Comparison of ENCODE assay signal across 23 mouse cellular contexts in the genomic region with DNA sequence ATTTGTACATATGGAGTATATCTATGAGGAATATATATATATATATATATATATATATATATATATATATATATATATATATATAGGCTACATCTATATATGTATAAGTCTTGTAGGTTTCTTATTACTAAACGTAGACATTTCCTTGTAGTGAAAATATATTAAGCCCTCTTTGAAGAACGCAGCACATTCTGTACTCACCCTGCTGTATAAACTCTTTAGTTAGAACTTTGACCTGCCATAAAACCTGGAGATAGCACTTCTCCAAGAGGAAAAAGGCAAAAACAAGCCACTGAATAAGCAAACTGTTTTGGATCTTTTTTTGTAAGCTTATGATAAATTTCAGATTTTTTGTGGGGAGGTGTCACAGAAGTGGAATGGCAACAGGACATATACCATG.
"Had no signal": no experiment of that assay in that cellular context is flagged by ENCODE, and none has a peak within 500 bp of the region (broad histone marks: within the 10 kb centered on the region; RNA-seq: fewer than 3 reads in every experiment).

No protein-coding gene starts in this region.

- ATAC-seq: forebrain, postnatal 0 days; hindbrain, postnatal 0 days; liver, embryonic 12.5 days had no signal

- H3K27me3 ChIP-seq: heart, embryonic 13.5 days; heart, embryonic 15.5 days; hindbrain, embryonic 13.5 days; hindbrain, embryonic 15.5 days; limb, embryonic 13.5 days; limb, embryonic 15.5 days; liver, embryonic 12.5 days had no signal

- H3K27ac ChIP-seq: heart, adult 2 months; heart, embryonic 13.5 days; heart, embryonic 15.5 days; hindbrain, embryonic 13.5 days; hindbrain, embryonic 15.5 days; hindbrain, postnatal 0 days; layer of hippocampus, adult 2 months; left cerebral cortex, adult 2 months; limb, embryonic 13.5 days; limb, embryonic 15.5 days; liver, embryonic 12.5 days; liver, embryonic 14.5 days had no signal

- DNase-seq: gastrocnemius, postnatal 14 days; gastrocnemius, postnatal 36 days; heart, adult 11 months; heart, adult 2 months; heart, postnatal 14 days; heart, postnatal 36 days; kidney, adult 18-20 months; kidney, adult 9 months; kidney, postnatal 4 days; left cerebral cortex, postnatal 4 days had no signal

- H3K4me1 ChIP-seq: hindbrain, embryonic 13.5 days; hindbrain, embryonic 15.5 days; limb, embryonic 13.5 days; limb, embryonic 15.5 days; liver, embryonic 12.5 days had no signal

- H3K9me3 ChIP-seq: heart, embryonic 13.5 days; heart, embryonic 15.5 days; hindbrain, embryonic 13.5 days; hindbrain, embryonic 15.5 days; limb, embryonic 13.5 days; limb, embryonic 15.5 days; liver, embryonic 12.5 days had no signal

- H3K4me3 ChIP-seq: heart, adult 2 months; heart, embryonic 13.5 days; heart, embryonic 15.5 days; hindbrain, embryonic 13.5 days; hindbrain, embryonic 15.5 days; layer of hippocampus, adult 2 months; left cerebral cortex, adult 2 months; limb, embryonic 13.5 days; limb, embryonic 15.5 days; liver, embryonic 12.5 days had no signal

- H3K36me3 ChIP-seq: heart, embryonic 13.5 days; heart, embryonic 15.5 days; hindbrain, embryonic 13.5 days; hindbrain, embryonic 15.5 days; limb, embryonic 13.5 days; limb, embryonic 15.5 days; liver, embryonic 12.5 days had no signal

- H3K9ac ChIP-seq: forebrain, postnatal 0 days; heart, embryonic 13.5 days; heart, embryonic 15.5 days; hindbrain, embryonic 13.5 days; hindbrain, embryonic 15.5 days; limb, embryonic 13.5 days; limb, embryonic 15.5 days; liver, embryonic 12.5 days; liver, embryonic 14.5 days had no signal

- H3K4me2 ChIP-seq: heart, embryonic 11.5 days; heart, embryonic 13.5 days; heart, embryonic 15.5 days; hindbrain, embryonic 13.5 days; hindbrain, embryonic 15.5 days; limb, embryonic 13.5 days; limb, embryonic 15.5 days; liver, embryonic 12.5 days had no signal
